Mouse (Mus musculus): ENCODE results near the gene Lurap1. TPM values are rescaled to one million over a fixed set of nuclear protein-coding genes. Genes with fewer than 3 reads are reported as not detected.

The Lurap1 gene
- polyA plus RNA-seq, 2 experiments, result 1.7 to 2.5 TPM

DNA sequence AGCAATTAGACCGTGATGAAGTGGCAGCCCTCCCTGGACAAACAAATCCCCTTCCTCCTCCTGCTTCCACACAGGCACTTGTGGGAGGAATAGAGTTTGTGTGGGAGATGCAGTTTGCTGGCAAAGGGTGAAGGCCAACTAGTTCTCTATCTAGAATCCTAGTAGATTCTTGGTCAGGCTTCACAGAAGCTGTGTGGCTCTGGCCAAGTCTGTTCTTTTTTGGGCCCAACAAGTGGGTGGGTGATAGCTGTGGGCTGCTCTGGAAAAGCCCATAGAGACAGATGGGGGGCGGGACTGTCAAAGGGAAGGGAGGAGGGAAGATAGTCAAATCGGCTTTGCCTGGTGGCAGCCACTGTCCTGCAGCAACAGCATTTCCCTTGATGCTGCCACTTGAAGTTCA is 9.6 kb upstream of the Lurap1 start:
- WGBS, result 94% methylated on average over 3 of the region's 3 CpGs
- no peaks in the 10 kb centered on the region for H3K27me3 ChIP-seq (ENCODE audit: control insufficient read depth, insufficient read depth, low read length)

DNA sequence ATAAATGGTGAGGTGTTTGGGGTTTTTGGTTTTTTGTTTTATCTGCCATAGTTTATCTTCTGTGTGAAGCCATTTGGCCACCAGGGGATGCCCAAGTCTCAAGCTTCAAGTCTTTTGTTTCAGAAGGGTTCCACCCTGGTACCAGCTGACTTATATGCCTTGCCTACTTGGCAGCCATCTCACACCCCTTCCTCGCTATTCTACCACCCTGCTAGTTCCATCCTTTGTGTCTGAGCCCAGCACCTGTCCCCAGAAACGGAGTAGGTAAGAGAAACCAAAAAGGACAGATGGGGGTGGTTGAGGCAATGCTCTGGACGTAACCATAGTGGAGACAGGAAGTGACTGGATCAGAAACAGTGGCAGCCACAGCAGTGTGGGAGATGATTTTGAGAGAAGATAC is 8.8 kb upstream of the Lurap1 start:
- Histone ChIP-seq H3K36me3 (ENCODE audit: control insufficient read depth, insufficient read depth, low read length) (peaks cover 65% of the 10 kb centered on the region), H3K27ac (replicated peaks; ENCODE audit: low read depth, low read length) (no peak overlapping the region), H3K9ac (ENCODE audit: low read depth, low read length, severe bottlenecking) (no peak overlapping the region), H3K27me3 (ENCODE audit: control insufficient read depth, insufficient read depth, low read length) (no peaks in the 10 kb centered on the region), H3K4me1 (ENCODE audit: control insufficient read depth, insufficient read depth, low read length) (no peaks in the 10 kb centered on the region), H3K4me3 (replicated peaks; ENCODE audit: low read length) (no peak overlapping the region), H3K4me2 (replicated peaks; ENCODE audit: low read depth, low read length, severe bottlenecking) (no peak overlapping the region), H3K9me3 (ENCODE audit: control insufficient read depth, low read length) (no peaks in the 10 kb centered on the region)
- WGBS, result 80% methylated on average over 3 of the region's 3 CpGs
- TF ChIP-seq POLR2A (IDR thresholded peaks at IDR 0.05; ENCODE audit: borderline replicate concordance, extremely low read depth, insufficient read depth, insufficient read length), result no peak
- no peak for ATAC-seq (ENCODE audit: low FRiP score, low read depth)
- no peak for DNase-seq (ENCODE audit: low spot score)

More for the DNA sequence above, 9.6 kb upstream of the Lurap1 start:
- Histone ChIP-seq H3K27ac (replicated peaks; ENCODE audit: low read depth, low read length) (no peak overlapping the region), H3K4me3 (replicated peaks; ENCODE audit: low read length) (no peak overlapping the region), H3K4me2 (replicated peaks; ENCODE audit: low read depth, low read length, severe bottlenecking) (no peak overlapping the region), H3K9ac (ENCODE audit: low read depth, low read length, severe bottlenecking) (no peak overlapping the region), H3K9me3 (ENCODE audit: control insufficient read depth, low read length) (no peaks in the 10 kb centered on the region), H3K4me1 (ENCODE audit: control insufficient read depth, insufficient read depth, low read length) (0 out of 2 replicates have a peak, but pooled peaks cover 1% of the 10 kb centered on the region), H3K36me3 (ENCODE audit: control insufficient read depth, insufficient read depth, low read length) (peaks cover 56% of the 10 kb centered on the region)
- DNase-seq (ENCODE audit: low spot score) (no peak), ATAC-seq (ENCODE audit: low FRiP score, low read depth) (no peak)
- TF ChIP-seq POLR2A (IDR thresholded peaks at IDR 0.05; ENCODE audit: borderline replicate concordance, extremely low read depth, insufficient read depth, insufficient read length), result no peak

DNA sequence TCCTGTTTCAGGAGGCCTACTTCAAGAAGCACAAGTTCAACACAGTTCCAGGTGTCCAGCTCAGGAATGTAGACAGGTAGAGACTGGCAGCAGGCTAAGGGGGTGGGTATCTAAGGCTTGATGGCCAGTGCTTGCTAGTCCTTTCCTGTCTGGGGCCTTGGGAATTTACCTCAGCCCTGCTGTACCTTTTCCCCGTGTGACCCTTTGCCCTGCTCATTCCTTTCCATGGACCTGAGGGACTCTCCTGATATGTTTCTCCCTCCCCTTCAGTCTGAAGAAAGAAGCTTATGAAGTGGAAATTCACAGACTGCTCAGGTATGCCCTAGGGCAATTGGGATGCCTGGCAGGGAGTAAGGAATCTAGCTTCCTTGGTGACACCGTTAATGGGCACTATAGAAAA is 6.7 kb upstream of the Lurap1 start:
- ATAC-seq (ENCODE audit: low FRiP score, low read depth) (no peak), DNase-seq (ENCODE audit: low spot score) (no peak)
- peaks cover 85% of the 10 kb centered on the region for H3K36me3 ChIP-seq (ENCODE audit: control insufficient read depth, insufficient read depth, low read length)
- no peaks in the 10 kb centered on the region for H3K4me1 ChIP-seq (ENCODE audit: control insufficient read depth, insufficient read depth, low read length)
- no peak overlapping the region for H3K4me2 ChIP-seq (replicated peaks; ENCODE audit: low read depth, low read length, severe bottlenecking)
- no peaks in the 10 kb centered on the region for H3K27me3 ChIP-seq (ENCODE audit: control insufficient read depth, insufficient read depth, low read length)
- H3K9me3 ChIP-seq (ENCODE audit: control insufficient read depth, low read length), result no peaks in the 10 kb centered on the region
- no peak overlapping the region for H3K4me3 ChIP-seq (replicated peaks; ENCODE audit: low read length)
- WGBS, result 85% methylated on average over 2 of the region's 2 CpGs
- H3K27ac ChIP-seq (replicated peaks; ENCODE audit: low read depth, low read length), result no peak overlapping the region
- TF ChIP-seq POLR2A (IDR thresholded peaks at IDR 0.05; ENCODE audit: borderline replicate concordance, extremely low read depth, insufficient read depth, insufficient read length), result no peak
- H3K9ac ChIP-seq (ENCODE audit: low read depth, low read length, severe bottlenecking), result no peak overlapping the region

DNA sequence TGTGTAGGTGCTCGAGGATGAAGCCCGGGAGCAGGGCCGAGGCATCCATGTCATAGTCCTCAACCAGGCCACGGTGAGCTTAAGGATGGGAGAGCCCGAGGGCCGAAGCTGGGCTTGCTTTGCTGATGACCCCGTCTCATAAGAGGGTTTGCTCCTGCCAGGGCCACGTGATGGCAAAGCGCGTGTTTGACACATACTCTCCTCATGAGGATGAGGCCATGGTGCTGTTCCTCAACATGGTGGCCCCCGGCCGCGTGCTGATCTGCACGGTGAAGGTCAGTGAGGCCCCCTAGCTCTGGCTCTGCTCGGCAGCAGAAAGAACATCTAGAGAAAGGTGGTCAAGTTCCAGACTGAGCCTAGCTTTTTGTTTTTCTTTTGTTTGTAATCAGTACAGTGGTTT is 1.6 kb upstream of the Lurap1 start:
- Histone ChIP-seq H3K36me3 (ENCODE audit: control insufficient read depth, insufficient read depth, low read length) (peaks cover 63% of the 10 kb centered on the region), H3K27ac (replicated peaks; ENCODE audit: low read depth, low read length) (no peak overlapping the region), H3K4me2 (replicated peaks; ENCODE audit: low read depth, low read length, severe bottlenecking) (no peak overlapping the region), H3K9me3 (ENCODE audit: control insufficient read depth, low read length) (no peaks in the 10 kb centered on the region), H3K4me1 (ENCODE audit: control insufficient read depth, insufficient read depth, low read length) (peaks cover 11% of the 10 kb centered on the region), H3K27me3 (ENCODE audit: control insufficient read depth, insufficient read depth, low read length) (no peaks in the 10 kb centered on the region), H3K9ac (ENCODE audit: low read depth, low read length, severe bottlenecking) (no peak overlapping the region), H3K4me3 (replicated peaks; ENCODE audit: low read length) (no peak overlapping the region)
- DNase-seq (ENCODE audit: low spot score) (no peak), ATAC-seq (ENCODE audit: low FRiP score, low read depth) (no peak)
- WGBS, result 95% methylated on average over 15 of the region's 15 CpGs
- TF ChIP-seq POLR2A (IDR thresholded peaks at IDR 0.05; ENCODE audit: borderline replicate concordance, extremely low read depth, insufficient read depth, insufficient read length), result no peak

DNA sequence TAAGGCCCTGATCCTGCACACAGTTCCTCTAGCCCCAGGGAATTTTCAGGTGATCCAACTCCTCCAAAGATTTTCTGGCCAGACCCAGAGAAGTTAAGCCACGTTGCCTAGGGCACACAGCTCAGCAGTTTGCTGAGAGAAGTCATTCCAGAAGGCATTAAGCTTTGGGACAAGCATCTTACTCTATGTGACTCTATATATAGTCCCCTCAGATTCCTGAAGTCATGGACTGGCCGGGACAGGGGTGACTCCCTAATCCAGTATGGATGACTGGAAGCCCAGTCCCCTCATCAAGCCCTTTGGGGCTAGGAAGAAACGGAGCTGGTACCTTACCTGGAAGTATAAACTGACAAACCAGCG is 296 bp downstream of the Lurap1 start:
- TF ChIP-seq POLR2A (IDR thresholded peaks at IDR 0.05; ENCODE audit: borderline replicate concordance, extremely low read depth, insufficient read depth, insufficient read length), result no peak
- peak overlapping the region; percentile 91 for H3K27ac ChIP-seq (replicated peaks; ENCODE audit: low read depth, low read length)
- peak overlapping the region; percentile 78 for H3K4me3 ChIP-seq (replicated peaks; ENCODE audit: low read length)
- DNase-seq (ENCODE audit: low spot score) (no peak), ATAC-seq (ENCODE audit: low FRiP score, low read depth) (no peak)
- H3K9ac ChIP-seq (ENCODE audit: low read depth, low read length, severe bottlenecking), result peak overlapping the region; percentile 94
- WGBS, result 14% methylated on average over 4 of the region's 4 CpGs
- peak overlapping the region; percentile 80 for H3K4me2 ChIP-seq (replicated peaks; ENCODE audit: low read depth, low read length, severe bottlenecking)
- peaks cover 11% of the 10 kb centered on the region for H3K4me1 ChIP-seq (ENCODE audit: control insufficient read depth, insufficient read depth, low read length)
- H3K9me3 ChIP-seq (ENCODE audit: control insufficient read depth, low read length), result no peaks in the 10 kb centered on the region
- no peaks in the 10 kb centered on the region for H3K27me3 ChIP-seq (ENCODE audit: control insufficient read depth, insufficient read depth, low read length)
- peaks cover 44% of the 10 kb centered on the region for H3K36me3 ChIP-seq (ENCODE audit: control insufficient read depth, insufficient read depth, low read length)
